Mouse (Mus musculus) stomach, embryonic 15.5 days (tissue): ENCODE data around the gene Riiad1. TPM values are rescaled to one million over a fixed set of nuclear protein-coding genes. Genes with fewer than 3 reads are reported as not detected.
A peak's percentile ranks its signal among the peaks of the same experiment; 100 is the strongest.

ENCODE experiments used
- ATAC-seq: fragments of 200-750 bp; cut with Nextera tagmentation; 2 replicates; pipeline ENCODE4 v1.8.0; 2017; ENCODE audit warnings: low read depth, moderate number of reproducible peaks, moderate TSS enrichment; ENCODE audit not compliant: insufficient read depth, low FRiP score
- H3K27ac ChIP-seq: fragments of 300-500 bp; sonication (generic); 2 replicates; pipeline ENCODE4 v1.5.1; 2015; ENCODE audit warnings: mild to moderate bottlenecking, inconsistent platforms
- H3K27me3 ChIP-seq: fragments of 300-500 bp; sonication (generic); replicated peaks from 2 replicates; pipeline ENCODE4 v1.6.1; 2015; ENCODE audit warnings: inconsistent platforms
- H3K36me3 ChIP-seq: fragments of 300-500 bp; sonication (generic); 2 replicates; pipeline ENCODE4 v1.6.1; 2015; ENCODE audit warnings: inconsistent platforms
- H3K4me1 ChIP-seq: fragments of 300-500 bp; sonication (generic); 2 replicates; pipeline ENCODE4 v1.6.1; 2015; ENCODE audit warnings: inconsistent platforms
- H3K4me2 ChIP-seq: fragments of 300-500 bp; sonication (generic); 2 replicates; pipeline ENCODE4 v1.6.1; 2015; ENCODE audit warnings: mild to moderate bottlenecking, inconsistent platforms
- H3K4me3 ChIP-seq: fragments of 300-500 bp; sonication (generic); replicated peaks from 2 replicates; pipeline ENCODE4 v1.5.1; 2015; ENCODE audit warnings: inconsistent platforms
- H3K9ac ChIP-seq: fragments of 300-500 bp; sonication (generic); 2 replicates; pipeline ENCODE4 v1.6.1; 2015; ENCODE audit warnings: inconsistent platforms
- H3K9me3 ChIP-seq: fragments of 300-500 bp; sonication (generic); 2 replicates; pipeline ENCODE4 v1.6.1; 2016; ENCODE audit warnings: inconsistent platforms
- WGBS: fragments of 180-500 bp; shearing (Covaris S2); methylation state at CpG from one replicate; pipeline ENCODE4 v1.1.7; 2015; 5-methylcytosine and 5-hydroxymethylcytosine counted together
- polyA plus RNA-seq: library from polyadenylated mRNA; unstranded; fragments of >200 nt; fragmentation: Nextera tagmentation; extraction: Ambion mirVana; gene quantifications from 2 replicates; pipeline ENCODE4 v1.2.1, GENCODE M21; 2015

Gene Riiad1
- polyA plus RNA-seq, result 4.6 and 5.3 TPM in 2 replicates

GRCm38 (mm10) chr3:94480291-94480884, at the start of gene Riiad1:
Riiad1 (minus strand) TSS chr3:94480341.
- no peaks in the 10 kb centered on the region for H3K36me3 ChIP-seq
- ATAC-seq, result peak; percentile 3; the same call in 1 of the 2 replicates
- 11% methylated on average over 16 of the region's 16 CpGs for WGBS

GRCm38 (mm10) chr3:94526731-94527130, 46.6 kb upstream of the Riiad1 start:
- H3K4me1 ChIP-seq, result no peaks in the 10 kb centered on the region
- H3K36me3 ChIP-seq, result peaks cover 3% of the 10 kb centered on the region
- no peak overlapping the region for H3K4me3 ChIP-seq
- H3K4me2 ChIP-seq, result no peak overlapping the region
- 59% methylated on average over 2 of the region's 2 CpGs for WGBS
- no peaks in the 10 kb centered on the region for H3K27me3 ChIP-seq
- H3K9ac ChIP-seq, result no peak overlapping the region
- H3K9me3 ChIP-seq, result no peaks in the 10 kb centered on the region
- ATAC-seq, result no peak
- H3K27ac ChIP-seq, result no peak overlapping the region

More at GRCm38 (mm10) chr3:94480291-94480884, at the start of gene Riiad1:
- H3K27me3 ChIP-seq, result peaks cover 12% of the 10 kb centered on the region
- peak within 1 kb of the TSS; percentile 47 for H3K4me2 ChIP-seq
- no peak within 1 kb of the TSS for H3K27ac ChIP-seq
- H3K4me1 ChIP-seq, result 0 out of 2 replicates have a peak, but pooled peaks cover 4% of the 10 kb centered on the region
- no peak within 1 kb of the TSS for H3K9ac ChIP-seq
- H3K4me3 ChIP-seq, result peak within 1 kb of the TSS; percentile 13; the same call in 1 of the 2 replicates
- H3K9me3 ChIP-seq, result no peaks in the 10 kb centered on the region

GRCm38 (mm10) chr3:94506664-94507063, 26.5 kb upstream of the Riiad1 start:
- no peak for ATAC-seq
- no peak overlapping the region for H3K4me2 ChIP-seq
- H3K27ac ChIP-seq, result no peak overlapping the region
- 97% methylated on average over 1 of the region's 1 CpGs for WGBS
- no peaks in the 10 kb centered on the region for H3K4me1 ChIP-seq
- H3K4me3 ChIP-seq, result no peak overlapping the region
- no peak overlapping the region for H3K9ac ChIP-seq
- no peaks in the 10 kb centered on the region for H3K27me3 ChIP-seq
- H3K9me3 ChIP-seq, result no peaks in the 10 kb centered on the region
- H3K36me3 ChIP-seq, result peaks cover 25% of the 10 kb centered on the region

GRCm38 (mm10) chr3:94502243-94502642, 22.1 kb upstream of the Riiad1 start:
- Histone ChIP-seq H3K27ac (no peak overlapping the region), H3K4me3 (no peak overlapping the region), H3K4me1 (no peaks in the 10 kb centered on the region), H3K4me2 (no peak overlapping the region), H3K27me3 (no peaks in the 10 kb centered on the region), H3K9ac (no peak overlapping the region), H3K9me3 (no peaks in the 10 kb centered on the region), H3K36me3 (peaks cover 31% of the 10 kb centered on the region)
- no peak for ATAC-seq
- WGBS, result 82% methylated on average over 3 of the region's 3 CpGs

GRCm38 (mm10) chr3:94497162-94497561, 17.0 kb upstream of the Riiad1 start:
- peaks cover 17% of the 10 kb centered on the region; the same call in 1 of the 2 replicates for H3K36me3 ChIP-seq
- no peak overlapping the region for H3K4me2 ChIP-seq
- H3K4me1 ChIP-seq, result no peaks in the 10 kb centered on the region
- no peak overlapping the region for H3K27ac ChIP-seq
- ATAC-seq, result no peak
- H3K4me3 ChIP-seq, result no peak overlapping the region
- WGBS, result 72% methylated on average over 4 of the region's 4 CpGs
- H3K9ac ChIP-seq, result no peak overlapping the region
- no peaks in the 10 kb centered on the region for H3K27me3 ChIP-seq
- H3K9me3 ChIP-seq, result no peaks in the 10 kb centered on the region

GRCm38 (mm10) chr3:94487581-94487980, 7.4 kb upstream of the Riiad1 start:
- Histone ChIP-seq H3K4me1 (0 out of 2 replicates have a peak, but pooled peaks cover 3% of the 10 kb centered on the region), H3K4me3 (no peak overlapping the region), H3K4me2 (no peak overlapping the region), H3K9me3 (no peaks in the 10 kb centered on the region), H3K27me3 (no peaks in the 10 kb centered on the region), H3K27ac (no peak overlapping the region), H3K36me3 (no peaks in the 10 kb centered on the region), H3K9ac (no peak overlapping the region)
- WGBS, result 74% methylated on average over 6 of the region's 6 CpGs
- ATAC-seq, result no peak

- Histone ChIP-seq H3K36me3 (no peaks in the 10 kb centered on the region), H3K27me3 (no peaks in the 10 kb centered on the region), H3K9ac (no peak overlapping the region), H3K4me1 (0 out of 2 replicates have a peak, but pooled peaks cover 3% of the 10 kb centered on the region), H3K4me3 (no peak overlapping the region), H3K27ac (no peak overlapping the region), H3K9me3 (no peaks in the 10 kb centered on the region), H3K4me2 (no peak overlapping the region)
- ATAC-seq, result no peak
- 66% methylated on average over 7 of the region's 7 CpGs for WGBS
Measured at GRCm38 (mm10) chr3:94485922-94486321, 5.8 kb upstream of the Riiad1 start.

GRCm38 (mm10) chr3:94483790-94484439, 3.8 kb upstream of the Riiad1 start:
- ATAC-seq, result 0 out of 2 replicates have a peak, but pooled peaks have one; percentile 27
- Histone ChIP-seq H3K4me3 (no peak overlapping the region), H3K27ac (no peak overlapping the region), H3K9me3 (no peaks in the 10 kb centered on the region), H3K4me1 (0 out of 2 replicates have a peak, but pooled peaks cover 7% of the 10 kb centered on the region), H3K4me2 (no peak overlapping the region), H3K27me3 (peaks cover 6% of the 10 kb centered on the region; the same call in 1 of the 2 replicates), H3K9ac (no peak overlapping the region), H3K36me3 (no peaks in the 10 kb centered on the region)
- WGBS, result 27% methylated on average over 20 of the region's 20 CpGs

GRCm38 (mm10) chr3:94482764-94483385, 2.7 kb upstream of the Riiad1 start:
- Histone ChIP-seq H3K4me2 (no peak overlapping the region), H3K36me3 (no peaks in the 10 kb centered on the region), H3K27ac (no peak overlapping the region), H3K4me1 (0 out of 2 replicates have a peak, but pooled peaks cover 7% of the 10 kb centered on the region), H3K9ac (no peak overlapping the region), H3K27me3 (peaks cover 12% of the 10 kb centered on the region), H3K4me3 (no peak overlapping the region), H3K9me3 (no peaks in the 10 kb centered on the region)
- no peak; the same call in 1 of the 2 replicates for ATAC-seq
- WGBS, result 79% methylated on average over 17 of the region's 17 CpGs

GRCm38 (mm10) chr3:94481429-94481828, 1.3 kb upstream of the Riiad1 start:
- WGBS, result 67% methylated on average over 4 of the region's 4 CpGs

GRCm38 (mm10) chr3:94479564-94479963, 577 bp downstream of the Riiad1 start:
- no peak for ATAC-seq
- H3K36me3 ChIP-seq, result no peaks in the 10 kb centered on the region
- H3K4me1 ChIP-seq, result 0 out of 2 replicates have a peak, but pooled peaks cover 4% of the 10 kb centered on the region
- no peak overlapping the region for H3K27ac ChIP-seq
- H3K9ac ChIP-seq, result no peak overlapping the region
- H3K4me2 ChIP-seq, result peak overlapping the region; percentile 47
- peaks cover 12% of the 10 kb centered on the region for H3K27me3 ChIP-seq
- no peaks in the 10 kb centered on the region for H3K9me3 ChIP-seq
- WGBS, result 5% methylated on average over 11 of the region's 11 CpGs
- peak overlapping the region; percentile 13; the same call in 1 of the 2 replicates for H3K4me3 ChIP-seq

More at GRCm38 (mm10) chr3:94481429-94481828, 1.3 kb upstream of the Riiad1 start:
- Histone ChIP-seq H3K9me3 (no peaks in the 10 kb centered on the region), H3K27ac (no peak overlapping the region), H3K4me3 (no peak overlapping the region), H3K36me3 (no peaks in the 10 kb centered on the region), H3K4me1 (0 out of 2 replicates have a peak, but pooled peaks cover 4% of the 10 kb centered on the region), H3K4me2 (no peak overlapping the region), H3K9ac (no peak overlapping the region), H3K27me3 (peaks cover 12% of the 10 kb centered on the region)
- ATAC-seq, result no peak
